Mouse (Mus musculus): ENCODE data around the gene Itgb5.
A peak's percentile ranks its signal among the peaks of the same experiment; 100 is the strongest.

Gene Itgb5

DNA sequence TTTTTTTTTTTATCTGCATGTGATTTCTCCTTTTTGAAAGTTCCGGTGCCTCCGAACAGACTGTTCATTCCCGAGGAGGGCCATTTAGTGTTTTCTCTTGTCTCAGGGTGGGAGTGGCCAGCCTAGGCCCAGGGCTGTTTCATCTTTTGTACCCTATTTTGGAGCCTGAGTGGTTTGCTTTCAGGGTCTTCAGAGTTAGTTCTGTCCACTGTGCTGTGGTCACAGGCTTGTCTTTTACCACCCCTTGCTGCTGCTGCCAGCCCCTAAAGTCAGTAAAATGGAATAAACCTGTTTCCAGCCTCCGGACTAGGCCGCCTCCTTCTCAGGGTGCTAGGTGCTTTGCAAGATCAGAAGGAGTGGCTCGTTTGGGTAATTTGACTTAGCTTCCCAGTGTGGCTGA is 2.6 kb downstream of the Itgb5 start:
- DNase-seq (ENCODE audit: low read depth, low spot score): no peak

DNA sequence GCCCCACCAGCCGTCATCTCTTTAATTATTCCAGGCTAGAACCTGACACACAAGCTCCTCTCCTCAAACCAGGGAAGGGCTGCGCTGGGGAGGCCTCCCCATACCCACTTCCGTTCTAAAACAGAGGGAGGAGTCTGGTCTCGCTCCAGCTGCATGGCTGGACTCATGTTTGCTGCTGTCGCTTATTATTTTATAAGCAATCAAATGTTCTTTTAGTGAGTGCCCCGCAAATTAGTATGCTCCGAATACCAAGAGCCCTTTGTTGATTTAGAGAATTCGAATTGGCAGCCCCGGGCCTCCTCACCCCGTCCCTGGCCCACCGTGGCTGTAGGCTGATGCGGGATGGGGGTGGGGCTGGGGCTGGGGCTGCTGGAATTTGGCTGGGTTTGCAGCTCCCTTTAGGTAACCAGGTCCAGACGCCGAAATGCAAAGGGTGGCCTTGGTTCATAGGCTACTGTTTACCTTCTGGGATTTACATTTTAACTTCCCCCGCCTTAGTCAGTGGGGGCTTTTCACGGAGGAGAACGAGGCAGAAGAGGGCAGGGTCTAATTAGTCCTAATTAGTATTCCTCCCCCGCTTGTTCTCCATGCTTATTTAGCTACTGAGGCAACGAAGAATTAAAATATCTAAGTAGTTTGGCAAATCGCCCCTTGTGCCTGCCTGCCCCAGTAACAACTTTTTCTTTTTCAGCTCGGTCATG is 3.4 kb downstream of the Itgb5 start:
- DNase-seq (ENCODE audit: low read depth, low spot score): no peak

DNA sequence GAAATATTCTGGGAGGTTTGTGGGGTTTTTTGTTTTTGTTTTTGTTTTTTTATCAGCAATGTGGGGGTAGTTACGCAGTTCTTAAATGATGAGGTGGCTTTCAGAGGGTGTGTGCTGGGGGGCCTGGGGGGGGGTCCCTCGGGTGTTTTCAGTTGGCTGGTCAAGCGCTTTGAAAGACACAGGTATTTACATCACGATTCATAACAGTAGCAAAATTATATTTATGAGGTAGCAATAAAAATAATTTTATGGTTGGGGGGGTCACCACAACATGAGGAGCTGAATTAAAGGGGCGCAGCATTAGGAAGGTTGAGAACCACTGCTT is 3.9 kb downstream of the Itgb5 start:
- DNase-seq (ENCODE audit: low read depth, low spot score): no peak

DNA sequence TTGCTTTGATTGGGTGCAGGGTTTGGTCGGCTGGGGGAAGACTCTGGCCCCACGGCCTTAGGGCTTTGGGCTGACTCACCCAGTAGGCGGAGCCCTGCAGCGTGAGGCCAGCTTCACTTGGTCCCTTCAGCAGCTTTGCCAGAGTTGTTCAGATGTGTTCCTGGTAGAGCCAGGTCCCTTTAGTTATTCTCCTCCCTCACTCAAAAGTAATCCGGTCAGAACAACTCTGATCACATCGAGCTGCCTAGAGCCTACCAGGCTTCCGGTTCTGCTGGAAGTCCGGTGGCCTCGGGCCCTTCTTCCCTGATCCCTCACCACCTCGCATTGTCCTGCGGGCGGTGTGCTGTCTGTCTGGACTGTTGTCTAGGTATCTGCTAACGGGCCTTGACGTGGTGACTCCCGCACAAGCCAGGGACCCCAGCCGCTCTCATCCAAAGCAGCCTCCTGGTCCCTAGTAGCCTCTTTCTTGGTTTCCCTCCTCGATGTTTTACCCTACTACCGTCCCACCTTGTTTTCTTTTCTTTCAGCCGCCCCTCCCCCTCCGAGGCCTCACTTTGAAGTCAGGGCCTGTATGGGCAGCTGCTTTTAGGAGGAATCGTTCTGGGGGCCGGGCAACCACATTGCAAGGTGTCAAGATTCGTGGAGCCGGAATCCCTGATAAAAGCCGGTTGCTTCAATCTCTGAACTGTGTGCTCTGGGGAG is 4.5 kb downstream of the Itgb5 start:
- peak; percentile 54 for DNase-seq (ENCODE audit: low read depth, low spot score)

DNA sequence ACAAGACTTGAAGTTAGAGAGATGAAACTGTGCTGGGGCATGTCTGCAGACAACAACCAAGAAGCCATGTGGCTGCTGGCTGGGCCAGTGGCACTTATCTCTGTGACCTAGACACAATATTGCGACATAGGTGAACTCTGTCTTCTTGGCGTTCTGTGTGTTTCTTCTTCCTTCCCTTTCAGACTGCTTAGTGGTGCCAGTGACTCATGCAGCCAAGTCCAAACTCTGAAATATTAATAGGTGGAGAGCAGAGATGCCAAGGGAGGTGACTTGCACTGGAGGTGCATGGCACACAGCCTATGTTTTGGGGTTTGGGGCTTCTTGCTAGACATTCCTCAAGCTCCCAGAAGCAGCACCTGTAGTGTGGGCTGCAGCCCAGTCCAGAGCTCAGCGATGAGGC is 7.2 kb downstream of the Itgb5 start:
- DNase-seq (ENCODE audit: low read depth, low spot score): peak; percentile 84

DNA sequence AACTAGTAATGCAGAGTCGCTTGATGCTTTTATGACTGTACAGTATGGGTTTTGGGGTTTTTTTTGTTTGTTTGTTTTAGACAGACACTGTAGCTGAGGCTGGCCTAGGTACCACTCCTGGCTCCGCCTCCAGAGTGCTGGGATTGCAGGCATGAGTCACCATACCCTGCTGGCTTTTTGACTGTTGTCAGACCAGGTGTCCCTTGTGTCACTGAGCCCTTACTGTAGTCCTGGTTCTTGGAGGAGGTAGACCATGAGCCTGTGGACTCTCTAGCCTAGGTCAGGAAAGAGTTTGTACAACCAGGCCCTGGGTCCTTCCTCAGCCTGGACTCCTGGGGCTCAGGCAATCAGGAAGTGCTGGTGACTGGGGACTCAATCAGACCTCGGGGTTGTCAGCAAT is 7.7 kb downstream of the Itgb5 start:
- no peak for DNase-seq (ENCODE audit: low read depth, low spot score)

DNA sequence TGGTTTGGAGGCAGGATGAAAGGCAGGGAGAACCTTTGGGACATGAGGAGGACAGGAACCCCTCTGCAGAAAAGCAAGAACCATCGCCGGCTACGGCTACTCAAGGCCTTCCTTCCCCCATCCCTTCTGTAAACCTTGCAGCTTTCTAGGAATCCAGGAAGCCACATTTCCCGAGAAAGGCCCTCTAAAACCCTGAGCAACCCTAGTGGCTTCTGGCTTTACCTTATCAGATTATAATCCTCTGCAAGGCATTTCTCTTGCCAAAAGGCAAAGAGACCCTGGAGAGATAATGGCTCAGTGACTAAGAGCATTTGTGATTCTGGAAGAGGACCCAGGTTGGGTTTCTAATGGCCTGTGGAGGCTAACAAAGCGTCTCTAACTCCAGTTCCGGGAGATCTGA is 11.2 kb downstream of the Itgb5 start:
- no peak for DNase-seq (ENCODE audit: low read depth, low spot score)

DNA sequence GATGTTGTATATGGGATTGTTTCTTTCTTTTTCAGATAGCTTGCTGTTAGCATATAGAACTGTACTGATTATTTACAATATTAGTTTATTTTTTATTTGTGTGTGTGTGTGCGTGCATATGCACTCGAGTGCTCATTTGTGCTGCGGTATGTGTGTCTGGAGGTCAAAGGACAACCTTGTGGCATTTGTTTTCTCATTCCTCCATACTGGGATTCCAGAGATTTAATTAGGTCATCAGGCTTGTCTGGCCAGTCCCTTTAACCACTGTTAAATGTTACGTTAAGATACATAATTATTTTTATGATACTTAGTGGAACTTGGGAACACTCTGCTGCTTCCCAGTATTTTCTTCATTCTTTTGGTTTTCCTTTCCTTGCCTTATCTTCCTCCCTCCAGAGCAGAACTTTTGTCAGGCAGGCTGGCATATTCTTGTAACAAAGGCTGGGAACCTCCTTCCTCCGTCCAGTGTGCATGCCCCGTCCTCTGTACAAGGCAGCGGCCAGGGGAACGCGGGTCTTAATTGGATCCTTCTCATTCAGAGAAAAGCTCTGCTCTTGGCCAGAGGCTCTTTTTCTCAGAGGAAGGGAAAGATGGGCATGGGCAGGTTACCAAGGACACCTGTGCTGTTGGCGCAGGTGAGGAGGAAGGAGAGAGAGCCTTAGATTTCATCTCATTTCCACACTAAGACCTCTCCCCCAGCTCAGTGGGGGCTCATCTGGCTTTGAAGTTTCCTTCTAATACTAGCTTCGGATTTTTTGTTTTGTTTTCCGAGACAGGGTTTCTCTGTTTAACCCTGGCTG is 12.8 kb downstream of the Itgb5 start:
- no peak for DNase-seq (ENCODE audit: low read depth, low spot score)

DNA sequence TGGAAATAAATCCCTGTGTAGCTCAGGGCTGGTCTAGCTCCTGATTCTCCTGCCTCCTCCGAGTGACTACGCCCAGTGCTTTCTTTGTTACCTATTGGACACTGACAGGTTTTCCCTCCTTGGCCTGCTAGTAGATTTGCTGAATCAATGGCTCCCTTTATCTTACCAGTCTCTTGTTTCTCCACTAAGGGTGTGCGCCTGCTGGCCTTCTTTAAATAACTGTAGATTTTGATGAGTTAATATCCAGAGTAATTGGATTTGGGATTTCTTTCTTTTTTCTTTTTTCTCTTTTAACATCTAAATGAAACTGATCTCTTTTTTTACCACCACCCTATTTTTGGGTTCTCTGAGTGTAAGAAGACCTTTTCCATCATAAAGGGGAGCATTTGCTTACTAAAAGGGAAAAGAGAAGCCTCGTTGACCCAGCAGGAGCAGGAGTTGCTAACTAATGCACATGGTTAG is 14.7 kb downstream of the Itgb5 start:
- no peak for DNase-seq (ENCODE audit: low read depth, low spot score)

DNA sequence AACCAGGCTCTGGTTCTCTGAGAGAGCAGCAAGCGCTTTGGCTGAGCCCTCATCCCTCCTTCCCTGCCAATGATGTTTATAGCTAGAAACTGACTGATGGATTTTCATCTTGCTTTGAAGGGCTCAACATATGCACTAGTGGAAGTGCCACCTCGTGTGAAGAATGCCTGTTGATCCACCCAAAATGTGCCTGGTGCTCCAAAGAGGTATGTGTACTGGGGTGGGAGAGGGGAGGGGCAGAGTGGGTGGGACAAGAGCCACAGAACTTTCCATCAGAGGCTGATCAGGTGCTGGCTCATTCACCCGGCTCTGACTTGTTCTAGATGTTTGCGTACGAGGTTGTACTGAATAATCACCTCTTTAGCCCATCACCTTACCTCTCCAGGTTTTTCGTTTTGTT is 15.4 kb downstream of the Itgb5 start:
- DNase-seq (ENCODE audit: low read depth, low spot score): no peak

DNA sequence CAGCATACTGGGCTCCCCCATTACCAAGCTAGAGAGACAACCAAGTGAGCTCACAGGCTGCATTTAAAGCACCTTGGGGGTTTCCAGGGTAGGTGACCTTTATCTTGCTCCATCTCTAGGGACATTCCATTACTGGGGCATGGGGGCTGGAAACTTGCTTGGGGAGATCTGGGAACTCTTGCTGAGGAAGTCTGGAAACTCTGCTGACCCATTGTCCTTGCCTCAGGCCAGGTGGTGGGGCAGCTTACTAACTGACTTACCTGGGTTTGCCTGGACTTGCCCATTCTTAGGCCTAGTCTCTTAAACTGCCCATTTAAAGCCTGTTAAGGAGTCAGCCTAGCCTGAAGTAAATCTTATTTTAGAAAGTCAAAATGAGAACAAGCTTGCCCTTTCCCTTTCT is 23.8 kb downstream of the Itgb5 start:
- no peak for DNase-seq (ENCODE audit: low read depth, low spot score)

DNA sequence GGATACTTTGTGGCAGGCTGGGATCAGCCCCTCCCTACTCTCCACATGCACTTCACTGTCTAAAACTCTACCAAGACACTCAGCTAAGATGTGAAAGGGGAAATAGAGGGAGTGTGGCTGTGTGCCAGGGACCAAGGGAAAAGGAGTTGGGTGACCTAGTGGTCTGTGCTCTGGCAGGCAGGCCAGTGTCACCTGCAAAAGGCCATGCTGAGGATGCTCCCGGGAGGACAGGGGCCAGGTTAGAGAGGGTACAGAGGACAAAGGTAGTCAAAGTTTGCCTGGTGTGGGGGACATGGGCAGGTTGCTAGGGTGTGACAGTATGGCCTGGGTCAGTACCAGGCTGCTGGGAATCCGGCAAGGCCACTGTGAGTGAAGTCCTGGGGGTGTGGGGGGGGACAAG is 29.3 kb downstream of the Itgb5 start:
- DNase-seq (ENCODE audit: low read depth, low spot score): no peak

DNA sequence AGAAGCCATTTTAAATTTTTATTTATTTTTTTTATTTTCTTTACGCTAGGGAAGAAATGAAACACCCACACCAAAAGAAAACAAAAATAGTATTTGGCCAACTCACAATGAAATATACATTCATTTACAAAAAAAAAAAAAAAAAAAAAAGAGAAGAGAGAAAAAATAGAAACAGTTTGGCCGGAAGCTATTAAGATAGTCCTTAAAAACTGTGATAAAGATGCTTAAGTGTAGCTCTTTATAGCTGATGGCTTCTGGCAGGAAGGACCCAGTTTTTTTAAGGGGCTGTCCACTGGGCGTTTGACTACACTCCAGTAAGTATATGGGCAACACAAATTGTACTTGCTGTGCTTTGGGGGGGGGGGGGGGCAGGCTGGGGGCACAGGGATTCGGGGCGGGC is 29.9 kb downstream of the Itgb5 start:
- DNase-seq (ENCODE audit: low read depth, low spot score): no peak

DNA sequence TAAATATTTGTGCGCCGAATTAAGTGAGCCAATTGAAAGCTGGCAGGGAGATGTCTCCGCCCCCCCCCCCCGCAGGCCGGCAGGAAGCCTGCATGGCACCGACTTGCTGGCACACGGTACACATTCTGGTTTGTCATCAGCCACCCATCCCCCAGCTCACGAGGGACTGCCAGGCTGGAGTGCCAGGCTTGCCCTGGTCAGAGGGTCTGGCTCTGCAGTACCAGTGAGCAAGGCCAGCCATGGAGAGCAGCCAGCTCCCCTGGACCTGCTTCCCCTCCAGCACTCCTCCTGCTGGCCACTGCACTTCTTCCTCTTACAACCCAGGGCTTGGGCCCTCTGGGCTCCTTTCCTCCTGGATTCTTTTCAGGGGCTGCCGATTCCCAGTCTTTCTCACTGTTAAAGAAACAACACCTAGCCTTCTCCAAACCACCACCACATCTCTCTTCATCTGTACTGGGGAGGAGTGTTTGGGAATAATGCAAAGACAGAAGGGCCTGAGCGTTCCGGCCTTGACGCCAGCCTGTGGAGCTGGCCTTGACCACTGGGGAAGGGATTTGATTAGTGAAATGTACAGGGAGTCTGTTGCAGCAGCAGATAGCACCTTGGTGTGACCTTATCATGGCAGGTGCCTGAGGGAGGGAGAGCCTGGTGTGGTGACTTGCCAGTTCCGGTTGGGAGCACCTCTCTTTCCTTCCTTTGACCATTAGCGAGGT is 30.7 kb downstream of the Itgb5 start:
- DNase-seq (ENCODE audit: low read depth, low spot score): peak; percentile 94

DNA sequence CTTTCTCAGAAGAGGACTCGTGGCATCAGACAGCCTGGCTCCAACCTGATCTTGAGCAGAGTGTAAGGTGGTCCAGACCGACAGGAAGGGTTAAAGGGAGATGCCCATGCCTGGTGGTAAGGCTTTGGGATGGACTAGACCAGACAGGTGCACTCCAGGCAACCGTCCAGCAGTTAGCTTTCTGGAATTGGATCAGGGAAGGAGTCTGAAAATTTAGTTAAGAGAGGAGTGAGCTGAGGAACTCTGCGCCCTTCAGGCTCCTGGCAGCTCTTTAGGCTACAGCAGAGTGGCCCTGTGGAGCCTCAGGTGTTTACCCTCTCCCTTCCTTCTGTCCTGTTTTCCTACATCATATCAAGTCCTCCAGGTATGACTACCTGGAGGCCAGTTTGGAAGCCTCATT is 32.9 kb downstream of the Itgb5 start:
- DNase-seq (ENCODE audit: low read depth, low spot score): no peak

DNA sequence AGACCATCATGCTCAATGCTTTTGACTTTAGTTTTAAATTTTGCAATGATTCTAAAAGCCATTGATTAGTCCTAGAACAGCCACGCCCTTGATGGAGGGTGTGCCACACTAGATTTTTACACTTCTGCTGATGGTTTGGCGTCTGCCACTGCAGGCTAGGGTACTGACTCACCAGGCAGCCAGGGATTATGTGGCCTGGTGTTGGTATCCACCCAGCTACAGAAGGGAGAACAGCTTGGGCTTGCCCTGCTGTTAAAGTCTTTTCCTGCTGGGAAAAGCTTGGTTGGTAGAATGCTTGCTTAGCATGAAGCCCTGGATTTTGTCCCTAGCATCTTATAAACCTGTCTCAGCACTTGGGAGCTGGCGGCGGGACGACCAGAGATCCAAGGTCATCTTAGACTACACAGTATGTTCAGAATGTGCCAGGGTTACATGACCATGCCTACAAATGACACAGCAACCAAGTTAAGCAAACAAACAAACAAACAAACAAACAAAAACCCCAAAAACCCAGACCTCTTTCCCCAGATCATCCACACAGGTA is 33.8 kb downstream of the Itgb5 start:
- no peak for DNase-seq (ENCODE audit: low read depth, low spot score)

DNA sequence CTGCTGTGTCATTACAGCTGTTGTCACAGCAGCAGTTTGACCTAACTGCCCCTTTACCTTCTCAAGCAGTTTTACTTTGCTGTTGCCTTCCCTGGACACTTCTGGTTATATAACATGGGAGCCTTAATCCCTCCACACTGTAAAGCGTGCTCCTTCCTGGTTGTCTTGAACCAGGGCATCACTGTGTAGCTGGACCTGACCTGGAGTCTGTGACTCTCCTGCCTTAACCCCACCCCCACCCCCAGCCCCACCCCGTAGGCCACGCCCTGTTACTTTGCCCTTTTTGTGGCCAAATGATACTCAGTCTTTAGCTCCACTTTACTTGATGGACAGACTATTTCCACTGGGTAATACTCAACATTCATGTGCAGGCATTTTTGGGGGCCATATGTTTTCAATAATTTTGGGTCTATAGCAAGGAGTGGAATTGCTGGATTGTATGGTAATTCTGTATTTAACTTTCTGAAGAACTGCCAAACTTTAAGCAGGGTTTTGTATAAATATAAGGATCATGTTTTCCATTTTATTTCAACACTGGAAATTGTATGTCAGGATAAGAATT is 40.8 kb downstream of the Itgb5 start:
- DNase-seq (ENCODE audit: low read depth, low spot score): no peak

DNA sequence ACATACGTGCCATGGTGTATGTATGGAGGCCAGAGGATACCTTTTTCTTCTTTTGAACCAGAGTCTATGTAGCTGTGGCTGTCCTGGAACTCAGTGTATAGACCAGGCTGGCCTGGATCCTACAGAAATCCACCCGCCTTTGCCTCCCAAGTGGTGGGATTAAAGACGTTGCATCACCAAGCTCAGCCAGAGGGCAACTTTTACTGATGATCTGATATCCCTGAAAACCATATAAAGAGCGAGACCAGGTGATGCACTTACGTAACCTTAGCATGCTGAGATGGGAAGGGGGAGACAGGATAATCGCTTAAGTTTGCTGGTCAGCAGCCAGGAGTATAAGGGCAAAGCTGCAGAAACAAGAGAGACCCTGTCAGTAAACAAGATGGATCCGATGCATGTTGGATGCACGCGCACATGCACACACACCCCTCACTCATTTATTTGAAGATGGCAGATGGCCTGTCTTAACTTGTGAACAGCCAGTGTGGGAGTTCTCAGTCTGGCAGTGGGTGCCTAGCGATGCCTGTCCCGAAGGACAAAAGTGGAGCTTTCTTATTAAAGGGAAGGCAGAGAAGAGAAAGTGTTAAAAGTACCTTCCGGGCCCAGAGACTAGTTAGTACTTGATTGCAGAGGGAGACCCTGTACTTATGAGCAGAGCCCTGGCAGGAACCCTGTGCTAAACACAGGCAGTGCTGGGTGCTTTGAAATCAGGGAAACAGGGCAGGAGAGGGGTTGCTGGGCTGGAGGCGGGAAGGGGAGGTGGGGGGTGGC is 41.7 kb downstream of the Itgb5 start:
- no peak for DNase-seq (ENCODE audit: low read depth, low spot score)

DNA sequence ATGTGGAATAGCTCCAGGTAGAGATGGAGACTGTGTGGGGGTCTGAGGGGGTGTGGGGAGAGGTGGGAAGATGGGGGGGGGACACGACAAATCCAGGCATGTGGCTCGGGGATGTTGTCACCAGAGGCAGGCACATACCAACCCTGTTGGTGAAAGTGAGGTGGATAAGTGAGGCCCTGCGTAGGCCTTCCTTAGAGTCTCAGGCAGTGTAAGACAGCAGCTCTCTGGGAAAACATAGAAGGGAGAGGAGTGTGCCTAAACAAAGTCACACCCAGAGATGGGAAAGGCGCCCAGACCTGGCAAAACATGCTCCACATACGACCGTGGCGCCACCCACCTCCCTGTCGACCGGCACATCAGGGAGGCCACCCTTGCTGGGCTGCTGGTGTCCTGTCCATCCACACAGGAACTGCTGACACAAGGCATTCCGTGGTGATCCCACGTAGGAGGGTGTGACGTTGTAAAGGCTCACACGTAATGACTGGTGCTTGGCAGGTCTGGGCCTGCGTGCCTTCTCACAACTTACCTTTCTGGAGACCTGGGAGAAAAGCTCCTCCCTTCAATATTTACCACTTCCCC is 42.5 kb downstream of the Itgb5 start:
- DNase-seq (ENCODE audit: low read depth, low spot score): no peak

DNA sequence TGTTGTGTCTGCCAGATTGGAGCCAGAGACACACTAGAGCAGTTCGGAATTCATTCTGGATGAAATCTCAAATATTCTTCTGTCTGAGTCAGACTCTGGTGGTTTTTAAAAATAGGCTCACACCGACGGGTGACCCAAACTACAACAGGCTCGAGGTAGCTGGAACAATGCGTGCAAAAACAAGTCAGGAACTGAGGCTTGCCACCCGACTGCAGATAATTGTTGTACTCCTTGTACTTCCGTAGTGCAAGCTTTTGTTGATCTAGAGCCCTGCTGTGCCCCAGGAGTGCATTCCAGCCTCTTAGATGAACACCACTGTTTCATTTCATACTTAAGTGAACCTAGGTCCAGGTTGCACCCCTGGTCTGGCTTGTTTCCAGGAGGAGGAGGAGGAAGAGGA is 43.8 kb downstream of the Itgb5 start:
- no peak for DNase-seq (ENCODE audit: low read depth, low spot score)

Measured in skeletal muscle tissue, adult 2 months (tissue).